Mouse (Mus musculus) thymus, adult 2 months (tissue): ENCODE measurements at regions not wholly inside any gene's neighbourhood (a gene's known extent, or its start where the extent isn't known, plus 50 kb on each side); places are given as distances from the start of the nearest gene placed in this dataset.

Experiments
- CTCF ChIP-seq: fragments of 200-500 bp; IDR thresholded peaks from 2 replicates; pipeline ENCODE4 v1.5.1; 2012; ENCODE audit warnings: mild to moderate bottlenecking, control low read depth, low read length, moderate library complexity, borderline replicate concordance; ENCODE audit not compliant: control insufficient read depth, poor library complexity, insufficient read depth; ENCODE audit errors: extremely low read depth
- POLR2A ChIP-seq: fragments of 200-500 bp; IDR thresholded peaks from 2 replicates; pipeline ENCODE4 v1.6.1; 2012; ENCODE audit warnings: mild to moderate bottlenecking, low read length, control low read depth, moderate library complexity; ENCODE audit not compliant: control insufficient read depth, poor library complexity, insufficient read depth; ENCODE audit errors: extremely low read depth

GRCm38 (mm10) chr15:67397269-67397668 lies 896.6 kb upstream of the Lrrc6 start:
- no peak for TF ChIP-seq CTCF
- no peak for TF ChIP-seq POLR2A
